Mouse (Mus musculus): ENCODE data around the gene Rrp12.
"Not testable (repeated sequence)": the region's sequence is repeated elsewhere in the genome, so short reads cannot be mapped to it uniquely, and the experiment has no call there.

Gene Rrp12

DNA sequence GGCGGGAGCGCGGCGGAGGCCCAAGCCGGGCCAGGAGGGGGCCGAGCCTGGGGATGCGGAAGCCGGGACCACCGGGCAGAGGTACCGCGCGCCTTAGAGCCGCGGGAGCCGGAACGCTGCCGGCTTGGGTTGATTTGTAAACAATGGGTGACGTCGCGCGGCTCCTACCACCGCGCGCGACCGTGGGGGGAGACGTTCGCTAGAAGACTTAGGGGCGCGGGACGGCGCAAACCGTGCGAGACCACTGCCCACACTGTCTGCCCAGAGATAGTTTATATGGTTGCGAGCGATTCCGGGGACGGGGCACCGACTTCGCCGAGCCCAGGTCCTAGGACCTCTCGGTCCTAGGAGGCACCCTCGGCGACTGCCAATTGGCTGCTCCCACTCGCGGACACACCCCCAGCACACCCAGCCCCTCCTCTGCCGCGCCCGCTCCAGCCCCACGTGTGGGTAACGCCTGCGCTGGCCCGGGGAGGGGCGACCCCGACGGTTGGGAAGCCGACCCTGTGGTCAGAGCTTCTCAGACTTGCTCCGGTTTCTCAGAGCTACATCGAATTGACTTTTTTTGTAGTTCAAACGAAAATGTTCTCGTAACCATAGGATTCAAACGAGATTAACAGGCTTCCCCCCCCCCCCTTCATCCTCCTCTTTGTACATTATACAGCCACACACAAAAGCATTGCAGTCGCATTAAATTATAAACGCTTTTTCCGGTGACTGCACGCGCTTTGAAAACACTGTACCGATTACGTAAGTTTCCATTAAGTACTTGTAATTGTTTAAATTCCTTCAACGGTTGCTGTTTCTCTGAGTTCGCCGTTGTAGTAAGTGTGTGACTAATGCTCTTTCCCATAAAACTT lies 47.8 kb downstream of the Rrp12 start, which contains the start of gene Frat2:
Gene Frat2 (minus strand): TSS at position 141 of the 860 bp plus-strand sequence.
- peak; percentile 89 to 90 for DNase-seq

DNA sequence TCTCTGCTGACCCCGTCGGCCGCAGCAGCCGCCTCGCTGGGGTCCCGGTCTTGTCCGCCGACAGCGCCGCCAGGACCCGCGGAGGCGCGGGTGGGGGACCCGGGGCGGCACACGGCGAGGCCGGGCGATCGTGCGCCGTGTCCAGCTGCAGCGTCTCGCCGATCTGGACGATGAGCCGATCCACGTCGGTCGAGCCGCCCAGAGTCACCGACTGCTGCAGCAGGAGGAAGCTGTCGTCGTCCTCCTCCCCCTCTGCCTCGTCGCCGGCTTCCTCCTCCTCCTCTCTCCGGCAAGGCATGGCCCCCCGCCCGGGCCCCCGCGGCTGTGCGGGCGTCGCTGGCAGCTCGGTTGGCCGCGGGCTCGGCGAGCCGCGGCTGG lies 48.4 kb downstream of the Rrp12 start:
- not testable (repeated sequence) for DNase-seq

DNA sequence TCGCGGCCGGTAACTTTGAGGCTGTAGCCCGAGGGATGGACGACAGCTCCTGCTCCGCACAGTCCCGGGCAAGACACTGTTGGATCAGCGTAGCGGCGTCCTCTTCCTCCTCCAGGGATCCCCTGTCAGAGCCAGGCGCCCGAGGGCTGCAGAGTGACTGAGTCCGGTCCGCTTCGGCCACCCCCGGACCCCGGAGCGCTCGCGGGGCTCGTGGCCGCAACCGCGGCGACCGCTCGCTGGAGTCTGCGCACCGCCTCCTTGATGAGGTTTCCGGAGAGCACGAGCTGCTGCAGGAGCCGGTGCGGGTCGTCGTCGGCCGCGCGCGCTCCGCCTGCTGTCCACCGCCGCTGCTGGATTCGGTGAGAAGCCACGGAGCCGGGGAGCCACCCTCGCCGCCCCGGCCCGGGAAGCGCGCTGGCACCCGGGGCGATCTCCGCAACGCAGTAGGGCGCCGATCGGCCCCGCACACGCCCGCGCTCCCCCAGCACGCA lies 48.8 kb downstream of the Rrp12 start:
- DNase-seq: peak; percentile 49 to 69

DNA sequence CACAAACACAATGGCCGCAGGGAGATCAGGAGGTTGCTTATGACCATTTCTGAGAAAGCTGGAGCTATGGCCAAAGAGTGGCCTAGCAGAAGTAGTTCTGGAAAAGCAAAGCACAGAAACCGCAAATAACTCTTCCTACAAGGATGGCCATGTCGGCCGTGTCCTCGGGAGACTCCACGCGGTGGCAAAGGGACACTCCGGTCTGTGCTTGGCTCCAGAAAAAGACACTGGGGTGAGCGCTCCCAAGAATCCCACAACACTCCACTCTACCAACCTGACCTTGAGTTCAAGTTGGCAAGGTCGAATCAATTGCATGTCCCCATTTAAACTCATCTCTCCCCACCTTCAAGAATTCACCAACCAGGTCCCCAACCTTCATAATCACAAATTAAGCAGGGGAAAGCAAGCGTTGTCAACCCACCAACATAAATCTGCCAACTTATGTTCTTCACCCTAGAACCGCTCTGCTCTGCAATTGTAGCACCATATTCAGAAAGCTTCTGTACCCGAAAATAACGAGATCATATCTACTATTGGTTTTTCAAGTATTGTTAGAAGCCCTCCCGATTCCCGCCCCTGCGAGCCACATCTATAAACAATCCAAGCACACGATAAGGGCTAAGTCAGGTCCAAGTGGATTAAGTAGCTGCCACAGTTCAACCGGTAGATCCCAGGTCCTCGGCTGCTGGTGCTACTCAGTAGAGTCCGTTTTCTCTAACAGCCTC lies 49.4 kb downstream of the Rrp12 start:
- peak; percentile 52 to 60 for DNase-seq

DNA sequence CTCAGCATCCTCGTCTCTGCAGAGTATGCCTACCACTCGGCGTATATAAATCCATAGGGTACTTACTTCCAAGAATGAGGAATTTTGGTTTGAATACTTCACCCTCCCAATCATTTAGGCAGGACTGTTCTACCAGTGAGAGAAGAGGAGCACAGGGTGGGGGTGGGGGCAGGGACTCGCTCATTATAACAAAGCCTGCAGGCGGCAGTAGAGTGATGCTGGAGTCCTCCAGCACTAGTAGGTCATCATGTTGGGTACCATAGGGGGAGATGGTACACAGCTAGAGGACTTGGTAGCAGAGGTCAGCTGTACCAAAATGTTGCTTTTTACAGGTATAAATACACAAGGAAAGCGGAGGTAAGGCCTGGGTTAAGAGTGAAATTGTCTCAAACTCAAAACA lies 51.6 kb downstream of the Rrp12 start:
- DNase-seq: no peak

DNA sequence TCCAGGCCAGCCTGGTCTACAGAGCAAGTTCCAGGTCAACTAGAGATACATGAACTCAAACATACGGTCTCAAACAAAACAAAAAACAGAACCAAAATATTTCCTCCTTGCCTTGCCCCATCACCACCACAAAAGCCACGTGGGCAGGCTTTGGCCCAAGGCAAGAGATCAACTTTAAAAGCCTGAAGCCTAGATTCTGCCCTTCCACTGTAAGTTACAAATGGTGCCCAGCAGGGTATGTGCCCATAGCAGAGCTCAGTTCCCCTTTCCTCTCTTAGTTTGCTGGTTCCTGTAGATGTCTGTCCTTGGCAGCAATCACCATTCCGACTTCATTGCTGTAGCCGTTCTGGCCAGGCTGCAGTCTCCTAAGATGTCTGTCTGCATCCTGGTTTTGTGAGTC lies 53.3 kb downstream of the Rrp12 start:
- DNase-seq: no peak

DNA sequence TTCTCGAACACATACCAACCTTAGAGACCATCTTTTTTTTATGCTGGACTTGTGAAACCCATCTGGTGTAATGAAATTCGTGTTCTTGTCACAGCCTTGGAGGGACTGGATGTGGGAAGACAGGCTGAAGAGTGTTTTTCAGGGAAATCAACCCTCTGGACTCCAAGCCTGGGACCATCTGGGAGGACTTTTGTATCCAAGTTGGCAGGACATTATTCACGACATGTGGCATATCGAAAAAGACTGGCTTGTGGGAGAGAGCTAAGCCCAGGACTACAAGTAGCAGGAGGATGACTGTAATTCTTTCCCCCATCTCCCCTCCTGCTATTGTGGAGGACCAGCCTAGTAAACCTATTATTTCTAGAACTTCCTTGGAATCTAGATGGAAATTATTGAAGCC lies 53.8 kb downstream of the Rrp12 start:
- peak; percentile 52 to 69 for DNase-seq

DNA sequence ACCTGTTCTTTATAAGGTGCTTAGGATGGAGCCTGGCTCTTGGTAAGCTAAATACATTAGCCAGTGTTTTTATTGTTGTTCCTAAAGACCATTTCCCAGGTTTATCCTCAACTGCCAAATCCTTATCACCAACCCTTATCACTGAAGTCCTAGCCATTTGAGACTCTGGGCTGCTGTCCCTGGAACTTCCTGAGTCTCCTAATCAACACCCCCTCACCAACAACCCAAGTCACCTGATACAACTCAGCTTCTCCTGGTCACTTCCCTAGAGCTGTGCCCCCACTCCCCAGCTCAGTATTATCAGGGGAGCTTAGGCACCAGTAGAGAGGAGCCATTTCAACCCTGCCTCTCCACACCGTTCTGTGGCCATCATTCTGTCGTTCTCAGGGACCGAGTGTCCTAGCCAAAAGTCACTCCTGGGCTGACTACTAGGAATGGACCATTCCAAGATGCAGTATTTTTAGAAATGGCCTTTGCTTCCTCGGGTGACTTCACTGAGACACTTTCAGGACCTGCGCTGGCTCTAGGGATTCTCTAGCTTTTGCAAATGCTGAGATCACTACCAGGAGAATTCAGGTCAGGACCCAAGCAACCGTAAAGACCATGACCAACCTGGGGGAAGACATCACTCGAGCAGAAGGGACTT lies 54.7 kb downstream of the Rrp12 start:
- no peak for DNase-seq

DNA sequence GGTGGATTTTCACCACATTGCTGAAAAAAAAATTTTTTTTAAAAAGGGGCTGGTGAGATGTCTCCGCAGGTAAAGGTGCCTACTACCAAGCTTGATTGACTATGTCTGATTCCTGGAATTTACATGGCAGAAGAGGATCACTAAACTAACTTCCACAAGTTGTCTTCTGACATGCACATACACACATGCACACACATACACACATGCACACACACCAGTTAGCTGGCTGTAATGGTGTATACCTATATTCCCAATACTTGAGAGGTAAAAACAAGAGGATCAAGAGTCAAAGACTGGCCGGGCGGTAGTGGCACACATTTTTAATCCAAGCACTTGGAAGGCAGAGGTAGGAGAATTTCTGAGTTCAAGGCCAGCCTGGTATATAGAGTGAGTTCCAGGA lies 56.3 kb downstream of the Rrp12 start:
- DNase-seq: no peak

DNA sequence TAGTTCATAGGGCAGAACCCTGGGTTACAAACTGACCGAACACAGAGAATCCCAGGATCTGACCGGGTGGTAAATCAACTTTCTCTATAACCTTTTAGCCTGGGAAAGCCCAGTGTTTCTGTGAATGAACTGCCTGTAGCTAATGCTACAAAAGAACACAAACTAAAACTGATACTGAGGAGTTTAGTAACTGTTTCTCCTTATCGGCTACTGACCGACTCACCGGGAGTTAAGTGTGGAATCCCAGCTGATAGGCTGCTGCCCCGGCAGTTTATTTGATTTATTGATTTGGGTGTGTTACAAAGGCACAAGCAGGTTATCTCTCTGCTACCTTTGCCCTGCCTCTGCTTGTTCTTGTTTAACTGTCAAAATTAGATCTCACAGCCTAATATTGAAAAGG lies 57.2 kb downstream of the Rrp12 start:
- no peak for DNase-seq

DNA sequence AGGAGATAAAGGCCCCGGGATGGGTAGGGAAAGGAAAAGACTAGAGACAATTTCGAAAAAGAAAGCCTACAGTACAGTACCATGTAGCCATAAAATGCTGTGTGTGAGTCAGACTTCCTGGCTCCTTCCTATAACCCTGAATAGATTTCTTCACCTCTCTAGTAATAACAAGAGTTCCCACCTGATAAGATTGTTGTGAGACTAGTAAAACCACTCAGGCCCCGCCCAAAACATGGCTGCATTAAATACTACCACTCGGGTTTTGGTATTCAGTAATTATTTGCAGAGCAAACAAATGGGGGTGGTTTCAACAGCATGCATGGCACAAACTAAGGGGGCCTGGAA lies 58.1 kb downstream of the Rrp12 start:
- DNase-seq: no peak

DNA sequence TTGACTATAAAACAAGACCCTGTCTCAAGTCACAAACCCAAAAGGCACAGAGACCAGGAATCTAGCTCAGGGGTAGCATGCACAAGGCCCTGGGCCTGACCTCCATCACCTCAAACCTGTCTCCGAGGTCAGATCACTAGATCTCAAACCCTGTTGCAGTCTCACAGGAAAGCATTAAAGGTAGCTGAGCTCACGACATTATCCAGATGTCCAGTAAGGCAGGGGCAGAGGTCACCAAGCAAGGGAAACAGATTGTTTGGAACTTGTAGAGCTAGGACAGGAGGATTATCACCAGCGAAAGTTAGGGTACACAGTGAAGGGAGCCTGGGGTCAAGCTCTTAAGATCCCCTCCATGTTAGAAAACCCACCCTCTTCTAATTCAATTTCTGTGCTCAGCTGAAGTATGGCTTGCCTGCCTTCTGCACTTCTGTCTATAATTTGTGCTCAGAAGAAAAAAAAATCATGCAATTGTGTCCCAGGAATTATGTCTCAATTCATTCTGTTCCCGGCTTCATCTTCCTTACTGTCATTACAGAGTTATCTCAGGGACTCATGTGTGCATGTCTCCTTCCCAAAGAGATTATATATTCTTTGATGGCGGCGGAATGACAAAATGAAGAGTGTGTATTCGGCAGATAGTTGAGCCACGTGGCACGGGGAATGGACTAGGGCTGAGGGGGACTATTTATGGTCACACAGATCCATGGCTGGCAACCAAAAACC lies 58.6 kb downstream of the Rrp12 start:
- no peak for DNase-seq

DNA sequence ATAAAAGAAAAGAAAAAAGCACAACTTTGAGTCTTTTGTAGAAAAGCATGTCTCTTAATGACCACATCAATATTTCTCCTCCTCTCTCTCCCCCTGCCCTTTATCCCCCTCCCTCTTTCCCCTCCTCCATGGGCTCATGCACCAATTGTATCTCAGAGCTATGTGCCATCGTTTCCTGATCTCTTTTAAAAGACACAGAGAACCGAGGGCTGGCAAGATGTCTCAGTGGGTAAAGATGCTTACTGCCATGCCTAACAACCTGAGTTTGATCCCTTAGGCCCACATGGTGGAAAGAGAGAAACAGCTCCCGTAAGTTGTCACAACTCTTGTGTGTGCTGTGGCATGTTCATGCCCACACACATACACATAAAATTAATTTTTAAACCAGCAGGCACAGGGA lies 59.3 kb downstream of the Rrp12 start:
- no peak for DNase-seq

DNA sequence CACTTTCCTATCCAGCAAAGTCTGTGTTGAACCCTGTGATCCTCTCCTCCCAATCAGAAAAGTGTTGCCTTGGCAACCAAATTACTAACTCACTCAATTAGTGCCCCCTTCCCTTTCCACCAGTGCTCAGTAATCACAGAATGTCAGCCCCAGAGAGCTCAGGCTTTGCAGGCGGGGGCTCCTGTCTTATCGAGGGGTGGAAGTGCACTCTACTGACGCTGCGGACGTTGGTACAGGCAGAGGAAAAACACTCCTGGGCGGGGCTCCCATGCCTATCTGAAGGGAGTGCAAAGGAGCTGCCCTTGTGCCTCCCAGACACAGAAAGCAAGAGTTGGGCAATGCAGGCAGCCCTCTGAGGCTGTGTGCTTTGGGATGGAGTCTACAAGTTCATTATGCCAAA lies 60.2 kb downstream of the Rrp12 start:
- DNase-seq: no peak

DNA sequence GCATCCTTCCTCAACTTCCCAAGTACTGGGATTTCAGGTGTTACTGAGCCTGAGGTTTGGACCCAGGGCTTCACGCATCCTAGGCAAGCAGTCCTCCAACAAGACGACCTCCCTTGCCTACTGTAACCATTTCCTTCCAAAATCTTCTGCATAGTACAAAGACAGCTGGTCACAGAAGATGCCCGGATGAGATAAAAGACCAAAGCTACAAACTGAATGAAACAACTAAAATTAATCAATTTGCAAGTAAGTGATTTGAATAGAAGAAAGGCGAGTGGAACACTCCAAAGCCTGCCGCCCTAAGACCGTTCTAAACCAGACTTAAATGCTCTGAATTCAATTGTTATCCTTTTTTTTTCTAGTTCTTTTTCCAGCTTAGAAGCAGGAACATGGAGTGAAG lies 60.6 kb downstream of the Rrp12 start:
- DNase-seq: no peak

DNA sequence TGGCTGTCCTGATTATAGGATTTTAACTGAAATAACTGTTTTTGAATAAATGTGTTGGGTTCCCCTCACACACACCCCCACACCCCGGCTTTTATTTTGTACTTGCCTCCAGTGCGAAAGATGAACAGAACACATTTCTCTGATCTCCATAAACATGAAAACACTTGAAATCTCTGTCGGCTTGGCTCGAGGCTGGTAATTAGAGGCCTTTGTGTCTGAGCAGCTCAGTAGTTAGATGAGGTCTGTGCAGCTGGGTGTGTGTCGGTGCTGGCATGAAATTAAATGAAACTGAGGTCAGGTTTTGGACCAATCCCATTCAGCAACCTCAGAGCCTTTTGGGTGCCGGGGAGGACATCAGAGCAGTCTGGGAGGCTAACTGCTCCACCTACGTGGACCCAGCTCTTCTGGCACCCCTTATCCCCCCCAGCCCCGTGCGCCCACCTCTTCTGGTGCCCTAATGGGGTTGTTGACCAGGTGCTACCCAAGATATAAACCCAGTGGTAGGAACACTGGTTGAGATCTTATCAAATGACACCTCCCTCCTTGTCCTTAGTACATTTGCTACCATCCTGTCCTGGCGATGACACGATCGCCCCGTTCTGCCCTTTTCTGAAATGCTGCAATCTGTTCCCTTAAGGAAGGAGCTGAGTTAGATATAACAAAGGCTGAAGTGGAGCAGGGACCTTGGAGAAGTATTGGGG lies 63.3 kb downstream of the Rrp12 start:
- DNase-seq: no peak

DNA sequence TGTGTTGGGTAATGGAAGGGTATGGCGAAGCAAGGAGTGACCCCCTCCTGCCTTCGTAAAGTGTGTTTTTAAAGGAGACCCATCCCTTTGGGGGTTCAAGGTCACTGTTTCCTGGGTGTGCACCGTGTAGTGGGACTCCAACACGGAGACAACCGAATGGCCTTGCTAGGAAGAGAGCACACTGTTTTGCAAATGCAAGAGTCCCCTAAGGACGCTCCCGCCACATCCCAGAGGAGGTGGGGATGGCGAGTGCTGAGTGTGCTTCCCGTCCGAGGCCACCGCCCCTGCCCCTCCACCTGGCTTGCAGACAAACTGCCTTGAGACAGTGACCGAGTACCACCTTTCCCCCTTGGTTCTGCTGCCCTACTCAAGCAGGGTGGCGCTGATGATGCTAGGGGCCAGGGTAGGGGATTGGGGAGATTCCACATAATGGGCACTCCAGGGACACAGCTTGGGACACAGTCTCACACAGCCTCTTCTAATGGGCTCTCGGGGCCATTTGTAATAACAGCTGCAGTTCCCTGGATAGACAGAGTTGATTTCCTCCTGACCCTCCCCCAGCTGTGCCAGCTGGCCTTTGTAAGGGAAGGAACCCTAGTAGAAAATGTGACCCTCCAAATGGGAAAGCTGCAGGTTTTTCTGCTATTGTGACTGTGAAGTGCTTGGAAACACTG lies 64.1 kb downstream of the Rrp12 start:
- DNase-seq: no peak

DNA sequence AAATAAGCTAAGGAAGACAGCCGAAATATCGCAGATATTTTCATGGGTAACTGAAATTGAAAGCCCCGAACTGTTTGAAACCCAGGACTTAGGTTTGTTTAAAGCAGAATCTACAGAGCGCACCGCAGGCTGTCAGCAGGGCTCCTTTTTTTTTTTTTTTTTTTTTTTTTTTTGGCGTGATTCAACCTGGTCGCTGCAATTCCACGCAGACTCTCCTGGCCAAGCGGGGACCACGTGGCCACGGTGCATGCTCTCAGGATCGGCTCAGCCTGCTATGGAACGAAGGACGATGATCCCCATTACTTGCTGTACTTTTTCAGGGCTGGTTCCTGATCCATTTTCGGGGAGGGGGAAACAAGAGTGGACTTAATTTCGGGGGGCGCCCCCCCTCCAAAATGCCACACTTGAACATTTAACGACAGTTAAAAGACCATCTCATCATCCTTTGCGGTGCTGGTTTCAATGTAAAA lies 64.8 kb downstream of the Rrp12 start:
- DNase-seq: peak; percentile 58 to 63

DNA sequence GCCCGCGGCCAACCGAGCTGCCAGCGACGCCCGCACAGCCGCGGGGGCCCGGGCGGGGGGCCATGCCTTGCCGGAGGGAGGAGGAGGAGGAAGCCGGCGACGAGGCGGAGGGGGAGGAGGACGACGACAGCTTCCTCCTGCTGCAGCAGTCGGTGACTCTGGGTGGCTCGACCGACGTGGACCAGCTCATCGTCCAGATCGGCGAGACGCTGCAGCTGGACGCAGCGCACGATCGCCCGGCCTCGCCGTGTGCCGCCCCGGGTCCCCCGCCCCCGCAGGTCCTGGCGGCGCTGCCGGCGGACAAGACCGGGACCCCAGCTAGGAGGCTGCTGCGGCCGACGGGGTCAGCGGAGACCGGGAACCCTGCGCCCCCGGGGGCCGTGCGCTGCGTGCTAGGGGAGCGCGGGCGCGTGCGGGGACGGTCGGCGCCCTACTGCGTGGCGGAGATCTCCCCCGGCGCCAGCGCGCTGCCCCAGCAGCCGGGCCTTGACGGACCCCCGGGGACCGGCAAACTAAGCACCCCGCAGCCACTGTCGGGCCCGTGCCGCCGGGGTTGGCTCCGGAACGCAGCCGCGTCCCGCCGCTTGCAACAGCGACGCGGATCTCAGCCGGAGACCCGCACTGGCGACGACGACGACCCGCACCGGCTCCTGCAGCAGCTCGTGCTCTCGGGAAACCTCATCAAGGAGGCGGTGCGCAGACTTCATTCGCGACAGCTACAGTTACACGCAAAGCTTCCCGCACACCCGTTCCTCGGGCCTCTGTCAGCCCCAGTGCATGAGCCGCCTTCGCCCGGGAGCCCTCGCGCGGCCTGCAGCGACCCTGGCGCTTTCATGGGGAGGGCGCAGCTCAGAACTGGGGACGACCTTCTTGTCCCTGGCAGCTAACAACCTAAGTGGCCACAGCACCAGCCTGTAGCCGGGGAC lies 65.6 kb downstream of the Rrp12 start:
- peak; percentile 58 to 66 for DNase-seq

DNA sequence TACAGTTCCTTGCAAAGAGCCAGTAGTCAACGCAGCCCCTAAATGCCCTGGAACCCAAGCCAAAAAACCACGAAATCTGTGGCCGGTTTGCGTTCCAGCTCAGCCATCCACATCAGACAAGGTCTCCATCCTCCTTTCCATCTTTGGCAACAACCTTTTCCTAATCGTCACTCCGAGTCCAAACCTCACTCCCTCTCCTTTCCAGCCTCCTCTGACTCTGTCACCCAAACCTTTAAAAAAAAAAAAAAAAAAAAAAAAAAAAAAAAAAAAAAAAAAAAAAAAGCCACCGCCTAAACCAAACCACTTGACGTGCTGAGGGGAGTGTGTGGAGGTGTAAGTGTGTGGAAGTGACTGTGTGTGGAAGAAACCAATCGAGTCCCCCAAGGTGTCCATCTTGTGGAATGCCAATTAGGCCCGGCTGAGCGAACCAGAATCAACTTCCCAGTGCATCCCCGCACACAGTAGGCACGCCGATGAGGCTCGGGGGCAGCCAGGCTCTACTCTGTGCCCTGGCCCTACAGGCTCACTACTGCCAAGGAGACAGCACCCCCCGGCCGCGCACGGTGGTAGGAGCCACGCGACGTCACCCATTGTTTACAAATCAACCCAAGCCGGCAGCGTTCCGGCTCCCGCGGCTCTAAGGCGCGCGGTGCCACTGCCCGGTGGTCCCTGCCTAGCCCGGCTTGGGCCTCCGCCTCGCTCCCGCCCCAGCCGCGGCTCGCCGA lies 66.4 kb downstream of the Rrp12 start, which contains the start of gene Frat1:
Gene Frat1 (plus strand): TSS at position 590 of the 725 bp plus-strand sequence.
- peak; percentile 96 for DNase-seq
